Mouse (Mus musculus): ENCODE results near the gene Hist1h3i. TPM values are rescaled to one million over a fixed set of nuclear protein-coding genes. Genes with fewer than 3 reads are reported as not detected.
A peak's percentile ranks its signal among the peaks of the same experiment; 100 is the strongest.
"Not testable (repeated sequence)": the region's sequence is repeated elsewhere in the genome, so short reads cannot be mapped to it uniquely, and the experiment has no call there.

The Hist1h3i gene
- polyA plus RNA-seq, 1 experiment from 2014 or later: 79.3 TPM

DNA sequence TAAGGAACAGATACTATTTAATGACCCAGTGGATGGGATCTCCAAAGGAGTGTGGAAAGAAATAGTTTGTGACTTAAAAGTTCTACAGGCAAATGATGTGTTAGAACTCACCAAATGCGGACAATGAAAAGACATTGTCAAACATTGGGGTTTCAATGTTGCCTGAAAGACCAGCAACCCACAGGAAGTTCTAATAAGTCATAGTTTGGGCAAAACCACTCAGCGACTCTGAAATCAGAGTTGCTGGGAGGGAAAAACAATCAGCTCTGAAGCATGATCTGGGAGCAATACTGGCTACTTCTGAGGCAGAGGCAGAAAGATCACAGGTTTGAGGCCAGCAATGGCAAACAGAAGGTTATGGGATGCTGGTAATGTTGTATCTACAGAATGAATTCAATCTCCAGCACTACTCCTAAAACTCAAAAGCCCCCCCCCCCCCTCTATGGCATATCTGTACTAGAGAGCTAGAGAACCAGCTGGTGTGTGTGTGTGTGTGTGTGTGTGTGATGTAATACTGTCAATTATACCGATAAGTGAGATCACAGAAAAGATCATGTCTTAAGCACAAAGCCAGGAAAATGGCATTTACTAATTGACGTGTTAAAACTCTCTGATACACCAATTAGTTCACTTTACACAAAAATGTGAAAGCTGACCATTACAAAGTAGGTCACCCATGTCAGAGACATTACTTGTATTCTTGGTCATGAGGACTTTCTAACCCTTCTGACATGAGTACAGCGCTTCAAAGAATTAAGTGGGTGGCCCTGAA, 33.6 kb downstream of the Hist1h3i start:
- H3K27ac ChIP-seq (replicated peaks): peak overlapping the region; percentile 97
- no peak for ATAC-seq (replicated peaks)
- 3% methylated on average over 5 of the region's 5 CpGs for WGBS

DNA sequence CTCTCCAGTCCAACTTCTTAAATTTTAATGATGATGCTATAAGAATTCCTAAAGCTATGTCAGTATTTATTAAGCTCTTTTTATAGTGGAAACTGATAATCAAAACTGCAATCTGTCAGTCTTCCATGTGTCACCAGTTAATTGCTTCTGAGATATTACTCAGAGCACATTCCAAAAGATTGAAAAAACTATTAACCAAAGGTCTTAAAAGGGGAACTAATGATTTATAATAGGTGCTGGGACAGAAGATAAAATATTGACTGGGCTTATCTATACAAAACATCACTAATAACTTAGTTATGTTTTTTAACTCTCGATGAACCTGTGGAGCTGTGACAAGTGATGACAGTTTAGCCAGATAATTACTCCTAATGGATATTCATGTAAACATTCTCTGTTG, 38.2 kb downstream of the Hist1h3i start:
- Histone ChIP-seq H3K4me3 (no peak overlapping the region), H3K9me3 (no peaks in the 10 kb centered on the region), H3K27me3 (no peaks in the 10 kb centered on the region), H3K36me3 (no peaks in the 10 kb centered on the region), H3K4me2 (replicated peaks) (no peak overlapping the region), H3K27ac (replicated peaks) (no peak overlapping the region), H3K4me1 (peaks cover 22% of the 10 kb centered on the region), H3K9ac (replicated peaks) (no peak overlapping the region)
- WGBS: 94% methylated on average over 1 of the region's 1 CpGs
- no peak for ATAC-seq (replicated peaks)

More for the DNA sequence above, 33.6 kb downstream of the Hist1h3i start:
- Histone ChIP-seq H3K4me1 (peaks cover 40% of the 10 kb centered on the region), H3K4me3 (peak overlapping the region; percentile 52), H3K27me3 (no peaks in the 10 kb centered on the region), H3K4me2 (replicated peaks) (peak overlapping the region; percentile 86), H3K9me3 (no peaks in the 10 kb centered on the region), H3K36me3 (no peaks in the 10 kb centered on the region), H3K9ac (replicated peaks) (peak overlapping the region; percentile 57)

DNA sequence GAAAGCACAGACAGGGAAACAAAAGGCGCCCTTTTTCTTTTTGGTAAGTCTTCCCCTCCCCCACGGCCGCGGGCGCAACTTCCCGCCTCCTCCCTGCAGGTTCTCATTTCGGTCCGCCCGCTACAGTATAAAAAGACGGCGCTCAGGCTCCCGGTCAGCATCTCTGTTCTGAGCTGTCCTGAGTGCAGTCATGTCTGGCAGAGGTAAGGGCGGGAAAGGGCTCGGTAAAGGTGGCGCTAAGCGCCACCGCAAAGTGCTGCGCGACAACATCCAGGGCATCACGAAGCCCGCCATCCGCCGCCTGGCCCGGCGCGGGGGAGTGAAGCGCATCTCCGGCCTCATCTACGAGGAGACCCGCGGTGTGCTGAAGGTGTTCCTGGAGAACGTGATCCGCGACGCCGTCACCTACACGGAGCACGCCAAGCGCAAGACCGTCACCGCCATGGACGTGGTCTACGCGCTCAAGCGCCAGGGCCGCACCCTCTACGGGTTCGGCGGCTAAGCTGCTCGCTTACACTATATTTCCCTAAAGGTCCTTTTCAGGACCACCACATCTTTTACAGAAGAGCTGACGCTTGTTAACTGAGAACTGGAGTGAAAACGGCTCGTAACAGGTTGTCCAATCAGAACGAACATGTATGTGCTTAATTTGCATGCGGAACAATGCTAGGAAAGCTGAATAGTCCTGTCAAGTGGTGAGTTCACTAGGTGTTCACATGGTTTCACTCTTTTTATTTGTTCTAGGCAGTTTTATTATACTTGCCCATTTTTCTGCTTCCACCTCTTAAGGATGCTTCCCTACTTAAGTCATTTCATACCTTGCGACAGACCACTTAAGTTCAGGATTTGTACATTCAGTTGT, 48.0 kb downstream of the Hist1h3i start, which contains the start of gene Hist1h4j:
Hist1h4j (plus strand) TSS at position 159 of the 862 bp plus-strand sequence.
- H3K27me3 ChIP-seq, H3K36me3 ChIP-seq, H3K9me3 ChIP-seq: not testable (repeated sequence)
- Histone ChIP-seq H3K4me2 (replicated peaks) (peak within 1 kb of the TSS; percentile 59), H3K27ac (replicated peaks) (peak within 1 kb of the TSS; percentile 99), H3K4me1 (peaks cover 26% of the 10 kb centered on the region), H3K4me3 (peak within 1 kb of the TSS; percentile 62), H3K9ac (replicated peaks) (peak within 1 kb of the TSS; percentile 70)
- ATAC-seq (replicated peaks): peak; percentile 90
- WGBS: under 1% methylated on average over 50 of the region's 56 CpGs

DNA sequence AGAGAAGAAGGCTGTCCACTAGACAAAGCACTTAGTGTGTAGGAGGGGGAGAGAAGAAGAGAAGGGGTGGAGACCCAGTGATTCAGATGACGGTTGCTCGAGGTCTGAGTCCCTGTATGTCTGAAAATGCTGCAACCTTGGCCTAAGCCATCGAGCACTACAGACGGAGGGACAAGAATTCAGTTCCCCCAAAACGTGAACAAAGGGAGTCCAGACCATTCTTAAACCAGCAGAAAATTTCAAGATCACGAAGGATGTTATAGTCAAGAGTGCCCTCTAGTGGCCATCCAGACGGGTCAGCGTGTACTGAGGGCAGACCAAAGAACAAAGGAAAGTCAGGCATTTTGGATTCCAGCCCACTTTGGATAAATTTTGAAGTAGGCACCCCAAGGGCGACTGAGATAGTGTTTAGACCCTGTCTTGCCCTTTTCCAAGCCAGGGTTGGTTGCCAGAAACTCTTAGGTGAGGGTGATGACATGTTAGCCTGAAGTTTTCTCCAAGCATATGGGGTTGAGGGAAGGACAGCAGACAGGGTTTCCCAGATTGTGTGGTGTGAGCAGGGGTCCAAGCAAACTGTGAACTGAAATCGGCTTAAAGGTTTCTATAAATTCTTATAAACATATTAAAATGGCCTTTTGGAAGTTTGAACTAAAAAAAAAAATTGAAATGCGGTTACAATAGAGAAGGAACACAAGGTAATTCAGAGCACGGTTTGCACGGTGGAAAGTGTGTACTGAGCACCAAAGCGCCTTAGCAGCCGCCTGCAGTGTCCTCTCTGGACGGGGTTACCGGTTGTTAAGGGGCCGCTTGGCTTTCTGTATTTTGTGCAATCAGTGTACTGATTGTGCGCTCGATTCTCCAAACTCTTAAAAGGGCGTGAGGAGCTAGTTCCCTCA, 48.9 kb downstream of the Hist1h3i start:
- peak; percentile 84 for ATAC-seq (replicated peaks)
- peak overlapping the region; percentile 59 for H3K4me2 ChIP-seq (replicated peaks)
- H3K4me3 ChIP-seq: peak overlapping the region; percentile 62
- H3K27ac ChIP-seq (replicated peaks): peak overlapping the region; percentile 99
- no peaks in the 10 kb centered on the region for H3K27me3 ChIP-seq
- H3K4me1 ChIP-seq: peaks cover 26% of the 10 kb centered on the region
- no peaks in the 10 kb centered on the region for H3K36me3 ChIP-seq
- under 1% methylated on average over 21 of the region's 21 CpGs for WGBS
- H3K9me3 ChIP-seq: no peaks in the 10 kb centered on the region
- H3K9ac ChIP-seq (replicated peaks): peak overlapping the region; percentile 70

DNA sequence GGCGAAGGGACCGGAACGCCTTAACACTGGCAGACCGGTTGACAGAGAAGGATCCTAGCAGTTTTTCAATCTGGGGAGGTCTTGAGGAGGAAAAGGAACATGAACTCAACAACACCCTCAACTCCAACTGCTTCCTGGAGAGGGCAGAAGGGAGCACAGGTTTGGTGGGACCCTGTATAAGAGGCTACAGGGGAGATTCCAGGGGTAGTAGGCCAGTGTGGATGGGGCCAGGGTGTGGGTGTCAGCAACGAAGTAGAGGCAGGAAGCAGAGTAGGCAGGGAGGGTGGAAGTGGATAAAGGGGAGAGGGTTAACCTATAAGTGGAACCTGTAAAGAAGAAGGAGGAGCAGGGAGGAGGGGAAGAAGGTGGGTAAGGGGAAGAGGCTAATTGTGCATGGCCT, 49.7 kb downstream of the Hist1h3i start:
- peak; percentile 18; the same call in 1 of the 2 replicates for ATAC-seq (replicated peaks)
- peaks cover 26% of the 10 kb centered on the region for H3K4me1 ChIP-seq
- no peak overlapping the region for H3K4me3 ChIP-seq
- H3K27me3 ChIP-seq: no peaks in the 10 kb centered on the region
- no peaks in the 10 kb centered on the region for H3K9me3 ChIP-seq
- 61% methylated on average over 5 of the region's 5 CpGs for WGBS
- H3K27ac ChIP-seq (replicated peaks): peak overlapping the region; percentile 99
- no peak overlapping the region for H3K9ac ChIP-seq (replicated peaks)
- H3K4me2 ChIP-seq (replicated peaks): no peak overlapping the region
- no peaks in the 10 kb centered on the region for H3K36me3 ChIP-seq

Small RNA genes lying within 50 kb of the gene (microRNA-seq; reads per million reads assigned to microRNA genes)
- not detected for gene Gm19658
- gene Gm44346: not detected
- not detected for gene Gm44454
- gene Gm44466: not detected

Other genes starting within 250 kb of the Hist1h3i start
- gene Olfr1366, start 240.6 kb downstream of the Hist1h3i start, polyA plus RNA-seq (2015; fragmentation: Nextera tagmentation; extraction: Ambion mirVana): 0.14 and 0.28 TPM in 2 replicates
- gene Olfr1535, start 223.5 kb downstream of the Hist1h3i start, polyA plus RNA-seq (2015; fragmentation: Nextera tagmentation; extraction: Ambion mirVana): 0.06 TPM in 1 of 2 replicates, not detected in the other
- not detected in 2 replicates for gene Olfr1364, start 201.6 kb downstream of the Hist1h3i start, polyA plus RNA-seq (2015; fragmentation: Nextera tagmentation; extraction: Ambion mirVana)
- gene Olfr1362, start 169.3 kb downstream of the Hist1h3i start, polyA plus RNA-seq (2015; fragmentation: Nextera tagmentation; extraction: Ambion mirVana): not detected in 2 replicates
- 0.08 TPM in 1 of 2 replicates, not detected in the other for gene Olfr11, start 140.9 kb downstream of the Hist1h3i start, polyA plus RNA-seq (2015; fragmentation: Nextera tagmentation; extraction: Ambion mirVana)
- gene Olfr1361, start 120.0 kb downstream of the Hist1h3i start, polyA plus RNA-seq (2015; fragmentation: Nextera tagmentation; extraction: Ambion mirVana): not detected in 2 replicates
- gene Olfr1360, start 106.0 kb downstream of the Hist1h3i start, polyA plus RNA-seq (2015; fragmentation: Nextera tagmentation; extraction: Ambion mirVana): not detected in 2 replicates
- not detected in 2 replicates for gene Olfr1359, start 85.3 kb downstream of the Hist1h3i start, polyA plus RNA-seq (2015; fragmentation: Nextera tagmentation; extraction: Ambion mirVana)
- 2.2 TPM in 1 of 2 replicates, not detected in the other for gene Hist1h2bl, start 67.2 kb downstream of the Hist1h3i start, polyA plus RNA-seq (2015; fragmentation: Nextera tagmentation; extraction: Ambion mirVana)
- gene Hist1h2ai, start 66.9 kb downstream of the Hist1h3i start, polyA plus RNA-seq (2015; fragmentation: Nextera tagmentation; extraction: Ambion mirVana): 10.1 and 26.0 TPM in 2 replicates
- 10.8 and 11.6 TPM in 2 replicates for gene Hist1h3h, start 65.7 kb downstream of the Hist1h3i start, polyA plus RNA-seq (2015; fragmentation: Nextera tagmentation; extraction: Ambion mirVana)
- 2.1 and 2.6 TPM in 2 replicates for gene Hist1h2bm, start 61.3 kb downstream of the Hist1h3i start, polyA plus RNA-seq (2015; fragmentation: Nextera tagmentation; extraction: Ambion mirVana)
- gene Hist1h4j, start 48.3 kb downstream of the Hist1h3i start, polyA plus RNA-seq (2015; fragmentation: Nextera tagmentation; extraction: Ambion mirVana): 0.83 and 1.5 TPM in 2 replicates
- gene Hist1h4k, start 32.9 kb downstream of the Hist1h3i start, polyA plus RNA-seq (2015; fragmentation: Nextera tagmentation; extraction: Ambion mirVana): 2.3 and 3.3 TPM in 2 replicates
- 21.2 and 26.2 TPM in 2 replicates for gene Hist1h2ak, start 29.5 kb downstream of the Hist1h3i start, polyA plus RNA-seq (2015; fragmentation: Nextera tagmentation; extraction: Ambion mirVana)
- gene Hist1h2bn, start 29.2 kb downstream of the Hist1h3i start, polyA plus RNA-seq (2015; fragmentation: Nextera tagmentation; extraction: Ambion mirVana): 1.2 and 2.6 TPM in 2 replicates
- 9.6 and 13.7 TPM in 2 replicates for gene Hist1h1b, start 2.7 kb downstream of the Hist1h3i start, polyA plus RNA-seq (2015; fragmentation: Nextera tagmentation; extraction: Ambion mirVana)
- gene Hist1h2an, start 3.8 kb upstream of the Hist1h3i start, polyA plus RNA-seq (2015; fragmentation: Nextera tagmentation; extraction: Ambion mirVana): 2.6 and 3.0 TPM in 2 replicates
- 0.67 and 1.9 TPM in 2 replicates for gene Hist1h2bp, start 4.1 kb upstream of the Hist1h3i start, polyA plus RNA-seq (2015; fragmentation: Nextera tagmentation; extraction: Ambion mirVana)
- gene Hist1h2bq, start 26.8 kb upstream of the Hist1h3i start, polyA plus RNA-seq (2015; fragmentation: Nextera tagmentation; extraction: Ambion mirVana): 12.2 and 15.4 TPM in 2 replicates
- 1.8 TPM in 1 of 2 replicates, not detected in the other for gene Hist1h2ao, start 27.1 kb upstream of the Hist1h3i start, polyA plus RNA-seq (2015; fragmentation: Nextera tagmentation; extraction: Ambion mirVana)
- not detected in 2 replicates for gene Hist1h4m, start 28.4 kb upstream of the Hist1h3i start, polyA plus RNA-seq (2015; fragmentation: Nextera tagmentation; extraction: Ambion mirVana)
- 6.1 and 9.4 TPM in 2 replicates for gene Hist1h4n, start 48.8 kb upstream of the Hist1h3i start, polyA plus RNA-seq (2015; fragmentation: Nextera tagmentation; extraction: Ambion mirVana)
- gene Hist1h2ap, start 50.1 kb upstream of the Hist1h3i start, polyA plus RNA-seq (2015; fragmentation: Nextera tagmentation; extraction: Ambion mirVana): 1,855 and 2,360 TPM in 2 replicates
- gene Hist1h2br, start 50.4 kb upstream of the Hist1h3i start, polyA plus RNA-seq (2015; fragmentation: Nextera tagmentation; extraction: Ambion mirVana): 11.5 and 15.4 TPM in 2 replicates
- 23.6 and 24.7 TPM in 2 replicates for gene Zfp184, start 161.7 kb upstream of the Hist1h3i start, polyA plus RNA-seq (2015; fragmentation: Nextera tagmentation; extraction: Ambion mirVana)
- gene Pom121l2, start 197.8 kb upstream of the Hist1h3i start, polyA plus RNA-seq (2015; fragmentation: Nextera tagmentation; extraction: Ambion mirVana): not detected in 2 replicates
- 0.14 TPM in 1 of 2 replicates, not detected in the other for gene Prss16, start 226.4 kb upstream of the Hist1h3i start, polyA plus RNA-seq (2015; fragmentation: Nextera tagmentation; extraction: Ambion mirVana)

All from forebrain, embryonic 15.5 days (tissue).